Mouse (Mus musculus) embryo, embryonic 10.5 days (tissue): ENCODE measurements around the gene Slc25a42.

Experiments used
- DNase-seq: peaks from one replicate; pipeline ENCODE4 v3.0.0-alpha.2; 2015; ENCODE audit warnings: low spot score

Gene Slc25a42

GRCm38 (mm10) chr8:70170116-70170515, 42.0 kb downstream of the Slc25a42 start:
- DNase-seq = no peak

GRCm38 (mm10) chr8:70166504-70167110, 45.5 kb downstream of the Slc25a42 start:
- peak; percentile 90 for DNase-seq

- DNase-seq = no peak
These were observed 48.8 kb downstream of the Slc25a42 start for GRCm38 (mm10) chr8:70163316-70163715.

- DNase-seq = no peak
These were observed 52.1 kb downstream of the Slc25a42 start for GRCm38 (mm10) chr8:70160015-70160414.

GRCm38 (mm10) chr8:70159211-70159610, 52.9 kb downstream of the Slc25a42 start:
- DNase-seq = no peak

GRCm38 (mm10) chr8:70158069-70158853, 53.8 kb downstream of the Slc25a42 start:
- peak; percentile 87 for DNase-seq

- no peak for DNase-seq
These were observed 54.8 kb downstream of the Slc25a42 start for GRCm38 (mm10) chr8:70157240-70157800.

GRCm38 (mm10) chr8:70152537-70153257, 59.4 kb downstream of the Slc25a42 start:
- DNase-seq = peak; percentile 90

- no peak for DNase-seq
These were observed 61.9 kb downstream of the Slc25a42 start for GRCm38 (mm10) chr8:70150158-70150557.

- DNase-seq = no peak
These were observed 64.2 kb downstream of the Slc25a42 start for GRCm38 (mm10) chr8:70147678-70148607.

- DNase-seq = no peak
These were observed 72.1 kb downstream of the Slc25a42 start for GRCm38 (mm10) chr8:70139981-70140380.

GRCm38 (mm10) chr8:70139026-70139857, 72.9 kb downstream of the Slc25a42 start, which contains the start of the genes Rfxank, Borcs8 and Mef2b:
Gene Rfxank (minus strand): TSS chr8:70139154.
Gene Borcs8 (plus strand): TSS chr8:70139499.
Gene Mef2b (plus strand): TSS chr8:70139711.
- peak; percentile 99 for DNase-seq

- DNase-seq = no peak
These were observed 74.2 kb downstream of the Slc25a42 start for GRCm38 (mm10) chr8:70137890-70138289.

- no peak for DNase-seq
These were observed 75.5 kb downstream of the Slc25a42 start for GRCm38 (mm10) chr8:70136591-70136990.

GRCm38 (mm10) chr8:70134931-70135330, 77.2 kb downstream of the Slc25a42 start:
- DNase-seq = no peak
